Mouse (Mus musculus): ENCODE results near the gene Etl4. TPM values are rescaled to one million over a fixed set of nuclear protein-coding genes. Genes with fewer than 3 reads are reported as not detected.
"Not testable (repeated sequence)": the region's sequence is repeated elsewhere in the genome, so short reads cannot be mapped to it uniquely, and the experiment has no call there.

Etl4 gene
- total RNA-seq, 2 experiments from 2014 or later = 36.8 to 38.5 TPM

DNA sequence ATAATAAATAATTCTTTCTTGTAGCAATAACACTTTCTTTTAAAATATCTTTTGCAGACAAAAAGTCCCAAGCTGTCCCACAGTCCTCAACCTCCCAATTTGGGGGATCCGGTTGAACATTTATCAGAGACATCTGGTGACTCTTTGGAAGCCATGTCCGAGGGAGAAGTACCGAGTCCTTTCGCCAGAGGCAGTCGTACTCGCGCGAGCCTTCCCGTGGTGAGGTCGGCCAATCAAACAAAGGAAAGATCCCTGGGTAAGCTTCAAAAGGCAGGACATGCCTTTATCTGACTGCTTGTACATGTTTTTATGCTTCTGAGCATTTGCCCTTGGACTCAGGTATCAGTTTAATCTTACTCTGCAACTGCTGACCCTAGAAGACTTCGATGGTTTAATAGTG is 752.3 kb downstream of the Etl4 start:
- no peak for DNase-seq

DNA sequence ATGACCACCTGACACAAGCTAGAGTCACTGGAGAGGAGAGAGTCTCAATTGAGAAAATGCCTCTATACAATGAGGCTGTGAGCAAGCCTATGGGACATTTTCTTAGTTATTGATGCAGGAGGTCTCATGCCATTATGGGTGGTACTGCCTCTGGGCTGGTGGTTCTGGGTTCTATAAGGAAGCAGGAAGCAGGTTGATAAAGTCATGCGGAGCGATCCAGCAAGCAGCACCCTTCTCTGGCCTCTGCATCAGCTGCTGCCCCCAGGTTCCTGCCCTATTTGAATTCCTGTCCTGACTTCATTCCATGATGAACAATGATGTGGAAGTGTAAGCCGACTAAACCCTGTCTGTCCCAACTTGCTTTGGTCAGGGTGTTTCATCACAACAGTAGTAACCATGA is 753.1 kb downstream of the Etl4 start:
- no peak for DNase-seq

DNA sequence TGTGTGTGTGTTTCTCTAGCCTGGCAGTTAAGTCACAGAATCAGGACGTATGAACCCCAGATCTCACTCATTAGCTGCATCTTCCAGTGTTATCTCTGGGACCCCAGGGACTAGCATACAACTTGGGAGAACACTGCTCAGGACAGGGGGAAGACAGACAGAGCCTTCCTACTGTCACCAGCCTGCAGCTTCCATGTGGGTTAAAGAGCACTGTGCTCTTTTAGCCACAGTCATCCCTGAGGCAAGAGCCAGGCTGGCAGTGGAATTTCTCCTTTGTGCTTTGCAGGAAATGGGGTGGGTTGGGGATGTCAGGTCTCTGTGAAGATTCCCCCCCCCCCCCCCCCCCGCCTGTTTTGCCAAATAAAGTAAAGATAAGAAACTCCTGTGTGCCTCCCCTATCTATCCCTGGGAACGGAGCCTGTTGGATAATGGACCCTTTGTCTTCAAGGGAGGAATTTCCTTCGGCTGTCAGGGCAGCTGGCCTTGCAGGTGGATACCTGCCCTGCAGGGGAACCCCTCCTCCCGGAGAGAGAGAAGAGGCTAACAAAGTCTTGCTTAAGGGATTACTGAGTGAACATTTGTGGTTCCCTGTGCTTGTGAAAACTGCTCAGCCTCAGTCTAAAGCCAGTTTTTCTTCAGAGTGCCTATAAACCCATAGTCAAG is 755.9 kb downstream of the Etl4 start:
- DNase-seq = no peak

DNA sequence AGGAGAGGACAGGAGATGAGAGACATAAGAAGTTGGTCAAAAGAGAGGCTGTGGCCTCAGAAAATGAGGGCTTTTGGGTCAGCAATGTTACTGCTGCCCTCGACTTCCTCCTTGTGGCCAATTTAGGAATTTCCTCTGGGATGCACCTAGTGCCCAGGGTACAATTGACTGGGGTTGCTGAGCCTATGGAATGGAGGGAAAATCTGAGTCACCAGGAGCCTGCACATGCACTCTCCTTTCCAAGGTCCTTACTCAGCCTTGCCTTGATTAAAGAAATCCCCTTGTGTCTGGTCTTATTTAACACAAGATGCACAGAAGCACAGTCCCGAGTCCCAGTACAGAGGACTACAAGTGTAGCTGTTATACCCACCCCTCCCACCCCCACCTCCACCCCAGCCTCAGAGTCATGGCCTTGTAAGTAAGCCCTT is 756.5 kb downstream of the Etl4 start:
- peak; percentile 71 for DNase-seq

DNA sequence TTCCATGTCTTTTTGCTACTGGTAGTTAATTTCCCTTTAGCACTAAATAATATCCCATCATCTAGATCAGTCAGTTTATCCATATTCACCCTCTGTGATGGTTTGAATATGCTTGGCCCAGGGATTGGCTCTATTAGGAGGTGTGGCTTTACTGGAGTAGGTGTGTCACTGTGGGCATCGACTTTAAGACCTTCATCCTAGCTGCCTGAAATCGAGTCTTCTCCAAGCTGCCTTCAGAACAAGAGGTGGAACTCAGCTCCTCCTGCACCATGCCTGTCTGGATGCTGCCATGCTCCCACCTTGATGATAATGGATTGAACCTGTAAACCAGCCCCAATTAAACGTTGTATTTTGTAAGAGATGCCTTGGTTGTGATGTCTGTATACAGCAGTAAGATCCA is 758.3 kb downstream of the Etl4 start:
- DNase-seq = no peak

DNA sequence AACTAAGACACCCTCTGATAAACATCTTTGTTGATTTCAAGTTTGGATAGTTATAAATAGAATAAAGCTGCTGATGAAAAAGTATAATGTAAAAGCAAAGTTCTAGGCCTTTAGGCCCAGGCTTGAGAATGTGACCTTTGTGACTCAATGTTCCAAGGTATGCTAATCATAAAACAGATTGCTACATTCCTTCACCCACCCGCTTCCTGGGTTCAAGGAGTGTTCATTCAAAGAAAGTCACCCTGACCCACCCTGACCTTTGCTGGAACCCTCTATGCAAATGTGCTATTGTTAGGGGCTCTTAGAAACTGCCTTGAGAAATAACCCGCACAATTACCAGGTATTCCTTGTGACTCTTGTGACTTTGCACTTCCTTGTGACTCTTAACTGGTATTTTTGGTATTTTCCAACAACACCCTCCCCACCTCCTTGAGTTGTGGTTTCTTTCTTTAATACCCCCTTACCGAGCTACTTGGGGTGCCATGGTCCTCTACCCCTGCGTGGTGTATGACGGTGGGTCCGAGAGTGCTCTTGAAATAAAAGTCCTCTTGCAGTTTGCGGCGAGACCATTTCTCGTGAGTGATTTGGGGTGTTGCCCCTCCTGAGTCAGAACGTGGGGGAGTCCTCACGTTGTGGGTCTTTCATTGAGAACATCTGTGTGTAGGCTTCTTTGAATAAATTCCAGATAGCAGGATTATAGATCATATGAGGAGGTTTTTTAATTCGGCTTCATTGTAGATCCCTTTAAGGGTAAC is 758.9 kb downstream of the Etl4 start:
- not testable (repeated sequence) for DNase-seq

DNA sequence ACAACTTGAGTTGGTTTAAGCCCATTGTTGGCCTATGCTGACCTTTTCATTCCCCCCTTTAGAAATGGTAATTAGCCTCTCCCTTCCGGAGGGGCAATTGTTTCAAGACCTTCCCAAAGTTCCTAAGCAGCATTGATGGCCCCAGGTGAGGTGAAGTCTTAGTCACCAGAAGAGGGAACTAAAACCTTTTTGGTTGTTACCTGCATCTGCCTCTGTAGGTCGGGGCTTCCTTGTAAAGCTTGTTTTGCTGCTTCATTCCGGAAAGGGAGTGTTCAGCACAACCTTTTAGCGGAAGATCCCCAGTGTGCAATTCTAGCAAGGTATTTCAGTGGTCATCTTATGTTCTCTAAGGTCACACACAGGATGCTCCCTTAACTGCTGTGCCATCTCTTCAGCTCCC is 759.8 kb downstream of the Etl4 start:
- DNase-seq = no peak

DNA sequence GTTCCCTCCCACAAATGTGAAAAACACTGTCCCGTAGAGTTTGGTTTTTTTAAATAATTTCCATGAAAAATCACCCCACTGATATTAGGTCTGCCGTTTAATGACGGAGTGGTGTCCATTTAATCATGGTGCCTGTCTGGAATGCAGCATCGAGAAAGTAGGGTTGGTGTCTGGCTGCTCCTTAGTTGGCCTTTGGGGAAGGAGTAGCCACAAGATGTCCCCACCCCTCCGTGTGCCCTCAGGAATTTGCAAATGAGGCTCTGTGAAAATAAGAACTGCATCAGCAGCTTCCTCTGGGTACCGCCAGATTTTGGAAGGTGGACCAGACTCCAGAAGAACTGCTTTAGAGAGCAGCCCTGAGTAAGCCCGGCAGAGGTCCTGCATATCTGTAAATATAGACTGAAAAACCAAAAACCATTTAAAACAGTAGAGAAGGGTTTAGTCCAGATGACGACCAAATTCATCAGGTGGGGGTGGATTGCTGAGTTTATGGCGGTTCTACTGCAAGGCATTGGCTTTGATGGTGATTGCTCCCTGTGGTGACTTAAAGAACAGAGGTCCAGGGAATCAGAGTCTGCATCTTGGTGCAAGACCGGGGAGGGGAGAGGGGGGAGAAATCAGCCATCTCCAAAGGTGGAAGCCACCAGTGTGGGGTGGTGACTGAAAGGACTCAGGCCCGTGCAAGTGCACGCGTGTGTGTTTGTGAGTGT is 762.1 kb downstream of the Etl4 start:
- no peak for DNase-seq

DNA sequence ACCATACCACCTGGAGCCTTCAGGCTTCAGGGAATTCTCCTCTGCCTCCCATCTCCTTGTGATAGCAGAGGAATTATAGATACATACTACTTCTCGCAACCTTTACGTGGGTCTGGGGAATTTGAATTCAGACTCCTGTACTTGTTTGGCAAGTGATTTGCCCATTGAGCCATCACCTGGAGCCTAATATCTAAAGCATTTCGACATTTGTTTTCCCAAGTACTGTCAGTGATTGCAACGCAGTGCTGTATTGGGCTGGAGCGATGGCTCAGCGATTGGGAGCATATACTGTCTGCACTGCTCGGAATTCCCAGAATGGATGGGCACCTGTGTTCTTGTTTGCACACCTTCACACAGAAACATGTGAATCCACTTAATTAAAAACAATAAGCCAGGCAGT is 762.7 kb downstream of the Etl4 start:
- DNase-seq = no peak

DNA sequence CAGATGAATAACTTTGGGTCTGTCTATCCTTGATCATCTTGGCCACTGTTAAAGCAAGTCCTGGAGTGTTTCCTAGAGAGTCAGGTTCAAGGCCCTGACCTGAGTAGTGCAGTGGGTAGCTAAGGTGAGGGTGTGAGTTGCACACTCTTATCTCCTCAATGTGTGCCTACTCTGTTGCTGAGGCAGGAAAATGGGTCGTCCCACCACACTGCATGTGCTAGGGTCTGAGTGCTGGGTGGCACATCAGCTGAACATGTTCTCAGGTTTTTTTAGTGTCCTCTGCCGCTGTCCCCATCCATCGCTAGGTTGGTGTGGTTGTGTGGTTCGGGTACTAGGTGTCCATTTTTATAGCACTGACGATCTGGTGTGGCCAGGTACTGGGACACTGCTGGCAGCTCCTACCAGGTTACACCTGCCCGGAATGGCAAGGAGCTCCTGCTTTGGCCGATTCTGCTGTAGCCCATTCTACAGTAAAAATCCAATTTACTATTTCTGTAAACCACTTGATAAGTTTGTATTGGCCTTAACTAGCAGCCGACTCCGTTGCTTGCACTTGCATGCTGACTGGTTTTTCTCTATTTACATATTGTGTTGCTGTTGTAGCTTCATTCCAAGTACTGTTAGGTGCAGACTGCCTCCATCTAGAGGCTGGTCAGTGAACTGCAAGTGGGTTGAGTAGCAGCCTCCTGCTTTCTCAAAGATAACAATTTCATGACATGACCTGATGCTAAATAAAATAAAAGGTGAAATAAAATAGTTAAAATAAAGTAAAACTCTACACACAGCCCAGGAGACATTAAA is 763.4 kb downstream of the Etl4 start:
- DNase-seq = peak; percentile 67

DNA sequence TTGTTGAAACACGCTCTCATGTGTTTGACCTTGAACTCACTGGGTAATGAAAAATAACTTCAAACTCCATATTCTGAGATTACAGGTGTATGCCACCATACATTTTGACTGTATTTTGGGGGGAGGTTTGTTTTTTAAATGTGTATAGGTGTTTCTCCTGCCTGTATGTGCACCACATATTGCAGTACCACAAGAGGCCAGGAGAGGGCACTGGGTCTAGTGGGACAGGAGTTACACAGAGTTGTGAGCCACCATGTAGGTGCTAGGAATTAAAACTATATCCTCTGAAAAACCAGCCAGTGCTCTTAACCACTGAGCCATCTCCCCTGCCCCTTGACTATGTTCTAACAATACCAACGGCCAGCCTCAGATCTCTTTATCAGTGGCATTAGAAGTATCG is 766.8 kb downstream of the Etl4 start:
- no peak for DNase-seq

DNA sequence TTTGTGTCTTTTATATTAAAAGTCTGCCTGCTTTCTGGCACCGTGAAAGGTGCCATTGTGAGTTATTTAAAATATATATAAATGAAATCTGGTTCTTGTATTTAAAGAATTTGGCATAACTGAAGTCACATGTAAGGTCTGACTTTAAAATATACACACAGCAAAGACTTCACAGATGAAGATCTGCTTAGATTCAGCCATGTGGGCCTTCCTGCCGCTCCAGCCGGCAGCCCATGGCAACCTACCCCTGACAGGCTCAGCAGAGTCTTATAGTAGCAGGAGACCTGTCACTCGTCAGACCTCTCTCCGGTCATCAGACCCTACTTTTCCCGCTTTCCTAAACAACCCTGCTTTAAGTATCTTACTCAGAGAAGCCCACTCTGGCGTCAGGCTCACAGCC is 769.2 kb downstream of the Etl4 start:
- DNase-seq = no peak

DNA sequence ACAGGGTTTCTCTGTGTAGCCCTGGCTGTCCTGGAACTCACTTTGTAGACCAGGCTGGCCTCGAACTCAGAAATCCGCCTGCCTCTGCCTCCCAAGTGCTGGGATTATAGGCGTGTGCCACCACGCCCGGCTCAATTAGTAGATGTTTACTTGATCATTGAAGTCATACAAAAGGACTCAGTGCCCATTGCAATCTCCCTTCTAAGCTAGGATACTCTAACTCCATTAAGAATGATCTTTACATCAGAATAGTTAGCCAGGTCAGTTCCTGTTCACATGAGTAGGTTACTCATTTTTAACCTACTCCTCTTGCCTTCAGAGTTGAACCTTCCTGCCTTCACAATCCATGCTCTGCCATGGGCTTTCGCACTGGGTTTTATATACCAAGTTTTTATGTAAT is 772.6 kb downstream of the Etl4 start:
- not testable (repeated sequence) for DNase-seq

DNA sequence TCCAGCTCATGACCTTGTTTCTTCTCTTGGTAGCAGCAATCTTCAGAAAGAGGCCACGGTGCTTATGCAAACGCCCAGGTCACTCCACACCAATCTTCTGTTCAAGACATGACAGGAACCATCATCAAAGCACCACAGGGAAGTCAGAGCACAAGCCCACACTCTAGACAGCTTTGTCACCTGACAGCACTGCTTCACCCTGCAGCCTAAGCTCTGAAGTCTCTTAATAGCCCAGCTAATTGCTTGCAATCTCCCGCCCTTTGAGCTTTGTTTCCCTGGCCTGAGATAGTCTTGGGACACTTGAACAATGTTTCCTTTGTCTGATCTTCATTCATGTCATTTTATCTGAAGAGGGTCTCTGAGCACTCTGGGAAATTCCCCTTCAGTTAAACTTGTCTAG is 779.8 kb downstream of the Etl4 start:
- no peak for DNase-seq

DNA sequence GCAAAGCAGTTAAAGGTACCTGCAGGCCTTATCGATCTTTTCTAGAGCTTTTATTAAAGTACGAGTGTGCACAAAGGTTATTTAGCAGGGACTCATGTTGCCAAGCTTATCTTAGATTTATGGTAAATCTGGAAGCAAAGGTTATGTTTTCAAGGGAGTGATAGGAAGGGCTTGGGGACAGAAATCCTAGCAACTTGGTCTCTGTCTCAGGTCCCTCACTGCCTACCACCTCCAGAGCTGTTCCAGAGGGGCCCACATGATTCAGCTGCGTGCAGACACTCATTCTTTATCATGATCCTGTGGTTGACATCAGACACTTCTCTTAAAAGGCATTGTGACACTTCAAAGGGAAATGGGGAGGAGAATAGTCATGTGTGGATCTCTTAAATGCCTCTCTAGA is 783.3 kb downstream of the Etl4 start:
- DNase-seq = no peak

DNA sequence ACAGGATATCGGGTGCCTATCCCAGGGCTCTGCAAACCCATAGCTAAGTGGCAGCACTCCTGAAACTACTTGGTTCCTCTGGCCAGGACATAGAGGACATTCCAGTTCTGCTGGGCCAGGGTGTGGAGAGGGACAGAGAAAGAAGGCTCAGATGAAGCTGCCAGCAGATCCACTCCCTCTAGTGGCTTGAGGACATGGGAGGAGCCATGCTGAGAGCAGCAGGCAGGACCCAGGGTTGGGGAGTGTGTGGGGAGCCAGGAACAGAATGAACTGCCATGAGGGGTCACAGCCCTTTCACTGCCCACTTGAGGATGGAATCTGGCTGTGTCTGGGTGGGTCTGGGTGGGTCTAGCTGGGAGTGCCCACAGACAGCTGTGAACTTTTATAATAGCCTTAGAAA is 784.2 kb downstream of the Etl4 start:
- DNase-seq = no peak

DNA sequence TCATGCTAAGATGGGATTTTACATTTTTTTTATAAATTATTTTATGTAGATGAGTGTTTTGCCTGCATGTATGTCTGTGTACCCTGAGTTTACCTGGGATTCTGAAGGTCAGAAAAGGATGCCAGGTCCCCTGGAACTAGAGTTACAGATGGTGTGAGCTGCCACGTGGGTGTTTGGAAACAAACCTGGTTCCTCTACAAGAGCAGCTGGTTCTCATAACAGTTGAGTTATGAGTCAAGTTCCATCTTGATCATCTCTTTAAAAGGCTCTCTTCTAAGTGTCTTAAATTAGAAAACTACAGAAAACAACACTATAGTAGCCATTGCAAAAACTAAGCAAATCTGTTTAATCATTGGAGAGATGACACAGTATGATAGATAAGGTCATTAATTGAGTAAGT is 788.1 kb downstream of the Etl4 start:
- no peak for DNase-seq

DNA sequence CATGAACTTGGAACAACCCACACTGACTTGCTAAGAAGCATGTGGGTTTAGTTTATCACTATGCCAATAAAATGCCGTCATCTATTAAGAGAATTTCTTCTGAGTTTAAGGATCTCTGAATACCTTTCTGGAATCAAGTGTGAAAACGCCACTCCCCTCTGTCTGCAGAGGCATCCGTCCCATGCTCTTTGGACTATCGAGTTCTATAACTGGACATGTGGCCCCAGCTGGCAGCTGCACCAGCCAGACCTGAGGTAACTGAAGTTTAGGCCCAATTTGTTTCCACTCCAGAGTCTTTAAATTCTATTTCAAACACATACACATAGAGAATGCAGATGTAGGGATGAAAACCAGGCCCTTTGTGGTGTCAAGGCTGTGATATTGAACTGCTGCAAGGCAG is 795.5 kb downstream of the Etl4 start:
- DNase-seq = no peak

DNA sequence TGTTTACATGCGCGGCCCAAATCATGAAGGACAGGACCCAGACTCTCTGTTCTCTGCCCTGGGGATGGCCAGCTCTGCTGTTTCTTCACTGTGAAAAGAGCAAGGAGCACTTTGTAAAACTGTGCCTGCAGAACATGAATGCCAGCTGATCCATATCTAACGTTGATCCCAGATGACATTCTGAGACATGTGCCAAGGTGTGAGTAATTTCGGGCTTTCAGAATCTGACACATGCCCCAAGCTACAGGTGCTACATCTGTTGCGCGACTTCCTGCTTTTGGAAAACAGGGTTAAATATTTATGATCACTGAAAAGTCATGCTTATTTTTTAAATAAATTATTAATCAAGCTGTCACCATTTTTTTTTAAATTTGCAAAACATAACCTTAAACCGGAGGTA is 801.0 kb downstream of the Etl4 start:
- DNase-seq = no peak

DNA sequence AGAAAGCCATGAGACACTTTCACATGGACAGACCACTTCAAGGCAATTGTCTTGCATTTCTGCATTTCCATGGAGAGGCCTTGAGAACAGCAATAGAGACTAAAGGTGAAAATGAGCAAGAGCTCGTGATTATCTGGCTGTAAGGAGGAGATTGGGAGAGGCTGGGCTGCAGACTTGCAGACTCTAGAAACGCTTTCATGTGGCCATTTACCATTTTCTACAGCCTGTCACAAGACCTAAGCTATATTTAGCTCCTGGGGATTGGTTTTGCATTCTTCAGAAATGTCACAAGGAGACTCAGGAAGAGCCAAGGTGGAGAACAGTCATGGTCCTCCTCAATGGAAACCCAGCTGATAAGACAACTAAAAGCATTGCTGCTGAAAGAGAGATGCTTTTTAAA is 801.4 kb downstream of the Etl4 start:
- DNase-seq = no peak

DNA sequence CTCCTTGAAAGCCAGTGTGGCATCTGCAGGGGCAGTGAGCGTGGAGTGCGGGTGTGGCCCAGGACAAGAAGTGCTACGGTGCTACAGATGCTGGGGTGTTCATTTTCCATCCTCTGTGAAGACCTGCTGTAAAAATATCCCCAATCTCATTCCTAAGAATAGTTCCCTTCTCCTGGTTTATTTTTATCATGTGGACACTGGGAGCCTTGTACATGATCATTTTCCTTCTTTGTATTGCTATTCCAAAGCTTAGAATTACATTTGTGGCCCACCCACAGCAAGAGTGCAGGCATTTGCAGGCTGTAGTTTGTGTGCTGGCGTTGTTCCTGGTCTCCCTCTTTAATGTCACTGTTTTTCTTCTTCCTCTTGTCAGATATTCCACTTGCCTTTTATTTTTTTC is 809.5 kb downstream of the Etl4 start:
- no peak for DNase-seq

DNA sequence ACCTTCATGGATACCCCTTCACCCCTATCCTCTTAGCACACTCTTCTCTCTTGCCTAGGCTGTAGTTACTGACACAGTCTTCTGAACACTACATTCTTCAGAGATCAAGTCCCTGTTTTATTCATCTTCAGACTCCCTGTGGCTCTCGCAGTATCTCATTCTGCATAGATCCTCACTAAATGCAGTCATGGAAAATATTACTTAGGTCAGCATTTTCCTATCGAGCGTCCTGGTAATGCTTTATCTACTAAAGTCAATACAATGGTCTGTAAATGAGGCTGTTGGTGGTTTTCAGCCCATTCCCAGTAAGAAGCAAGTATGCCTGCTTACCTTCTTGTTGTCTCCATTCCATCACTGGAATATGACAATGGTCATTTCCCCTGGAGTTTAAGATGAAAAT is 811.5 kb downstream of the Etl4 start:
- no peak for DNase-seq

Data from heart, postnatal 4 days (tissue).